Mouse (Mus musculus) stomach, embryonic 16.5 days (tissue): Measurements from ENCODE around the gene Oosp2. TPM values are rescaled to one million over a fixed set of nuclear protein-coding genes. Genes with fewer than 3 reads are reported as not detected.

Source experiments
- ATAC-seq: fragments of 200-750 bp; cut with Nextera tagmentation; 2 replicates; pipeline ENCODE4 v1.8.0; 2017; ENCODE audit warnings: moderate number of reproducible peaks, moderate TSS enrichment; ENCODE audit not compliant: insufficient read depth, low FRiP score
- H3K27ac ChIP-seq: fragments of 300-500 bp; sonication (generic); 2 replicates; pipeline ENCODE4 v1.5.1; 2014; ENCODE audit warnings: low read length
- H3K27me3 ChIP-seq: fragments of 300-500 bp; sonication (generic); 2 replicates; pipeline ENCODE4 v1.6.1; 2014; ENCODE audit warnings: low read length, control low read depth, mixed read lengths; ENCODE audit not compliant: control insufficient read depth, insufficient read depth
- H3K36me3 ChIP-seq: fragments of 300-500 bp; sonication (generic); 2 replicates; pipeline ENCODE4 v1.6.1; 2014; ENCODE audit warnings: low read length; ENCODE audit not compliant: control insufficient read depth, insufficient read depth
- H3K4me1 ChIP-seq: fragments of 300-500 bp; sonication (generic); 2 replicates; pipeline ENCODE4 v1.6.1; 2014; ENCODE audit warnings: low read length, control low read depth, mixed read lengths; ENCODE audit not compliant: control insufficient read depth, insufficient read depth
- H3K4me2 ChIP-seq: fragments of 300-500 bp; sonication (generic); 2 replicates; pipeline ENCODE4 v1.6.1; 2014; ENCODE audit warnings: low read depth, low read length, mixed read lengths
- H3K4me3 ChIP-seq: fragments of 300-500 bp; sonication (generic); replicated peaks from 2 replicates; pipeline ENCODE4 v1.5.1; 2014; ENCODE audit warnings: mild to moderate bottlenecking, low read length
- H3K9ac ChIP-seq: fragments of 300-500 bp; sonication (generic); 2 replicates; pipeline ENCODE4 v1.6.1; 2014; ENCODE audit warnings: low read length
- H3K9me3 ChIP-seq: fragments of 300-500 bp; sonication (generic); replicated peaks from 2 replicates; pipeline ENCODE4 v1.6.1; 2016; ENCODE audit warnings: low read length, control low read depth; ENCODE audit not compliant: control insufficient read depth
- WGBS: fragments of 180-500 bp; shearing (Covaris S2); extraction: QIAGEN DNeasy Blood & Tissue Kit; methylation state at CpG from one replicate; pipeline ENCODE4 v1.1.7; 2014; 5-methylcytosine and 5-hydroxymethylcytosine counted together
- polyA plus RNA-seq: library from polyadenylated mRNA; unstranded; fragments of >200 nt; fragmentation: Nextera tagmentation; extraction: Ambion mirVana; gene quantifications from 2 replicates; pipeline ENCODE4 v1.2.1, GENCODE M21; 2015

Gene Oosp2
- polyA plus RNA-seq, 1 experiment from 2014 or later: not detected

DNA sequence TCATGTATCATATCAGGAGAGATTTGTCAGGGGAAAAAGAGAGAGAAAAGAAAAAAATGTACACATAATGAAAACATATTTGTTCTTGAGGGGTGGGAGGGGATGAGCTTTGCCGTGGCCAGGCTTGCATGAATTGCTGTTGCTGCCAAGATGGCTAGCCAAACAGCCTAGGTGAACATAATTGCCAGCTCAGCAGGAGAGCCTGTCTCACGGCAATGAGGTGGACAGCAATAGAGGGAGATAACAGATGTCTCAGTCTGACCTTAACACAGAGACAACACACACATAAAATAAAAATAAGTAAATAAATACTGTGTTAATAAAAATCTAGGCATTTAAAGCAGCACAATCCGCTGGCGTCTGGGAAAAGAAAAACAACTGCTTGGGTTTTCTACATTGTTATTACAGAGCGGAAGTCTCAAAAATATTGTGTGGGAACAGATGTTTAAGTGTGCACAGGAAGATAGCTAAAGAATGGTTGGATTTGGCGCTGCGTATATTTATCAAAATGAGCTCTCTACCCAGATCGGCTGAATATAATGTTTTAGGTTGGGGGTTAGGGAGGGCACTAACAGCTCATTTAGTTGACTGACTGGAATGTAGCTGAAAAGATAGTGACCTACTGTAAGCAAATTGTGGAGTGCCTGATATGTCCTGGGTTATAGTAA is 46.4 kb downstream of the Oosp2 start:
- WGBS: 48% methylated on average over 8 of the region's 8 CpGs
- no peak for ATAC-seq
- no peaks in the 10 kb centered on the region for H3K36me3 ChIP-seq
- no peak overlapping the region for H3K4me3 ChIP-seq
- no peak overlapping the region for H3K9ac ChIP-seq
- H3K27me3 ChIP-seq: no peaks in the 10 kb centered on the region
- no peak overlapping the region for H3K27ac ChIP-seq
- H3K9me3 ChIP-seq: no peaks in the 10 kb centered on the region
- H3K4me2 ChIP-seq: no peak overlapping the region
- H3K4me1 ChIP-seq: no peaks in the 10 kb centered on the region

DNA sequence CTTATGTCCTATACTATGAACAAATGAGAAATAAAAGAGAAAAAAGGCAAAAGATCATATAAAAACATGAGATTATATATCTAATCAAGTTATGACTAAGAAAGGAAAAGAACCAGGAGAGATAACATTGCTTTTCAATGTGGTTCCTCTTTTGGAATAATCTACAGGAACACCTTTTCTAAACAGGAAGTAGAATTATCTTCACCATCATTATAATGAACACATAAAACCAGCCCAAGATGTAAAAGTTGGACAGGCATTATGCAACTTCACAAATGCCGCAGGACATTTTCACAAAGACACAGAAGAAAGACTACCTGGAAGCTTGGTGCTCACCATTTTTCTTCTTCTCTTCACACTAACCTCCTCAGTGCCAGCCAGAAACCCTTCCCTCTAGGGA is 47.3 kb downstream of the Oosp2 start:
- Histone ChIP-seq H3K27me3 (no peaks in the 10 kb centered on the region), H3K27ac (no peak overlapping the region), H3K4me2 (no peak overlapping the region), H3K9me3 (no peaks in the 10 kb centered on the region), H3K4me3 (no peak overlapping the region), H3K4me1 (no peaks in the 10 kb centered on the region), H3K36me3 (no peaks in the 10 kb centered on the region), H3K9ac (no peak overlapping the region)
- WGBS: 86% methylated on average over 1 of the region's 1 CpGs
- no peak for ATAC-seq

DNA sequence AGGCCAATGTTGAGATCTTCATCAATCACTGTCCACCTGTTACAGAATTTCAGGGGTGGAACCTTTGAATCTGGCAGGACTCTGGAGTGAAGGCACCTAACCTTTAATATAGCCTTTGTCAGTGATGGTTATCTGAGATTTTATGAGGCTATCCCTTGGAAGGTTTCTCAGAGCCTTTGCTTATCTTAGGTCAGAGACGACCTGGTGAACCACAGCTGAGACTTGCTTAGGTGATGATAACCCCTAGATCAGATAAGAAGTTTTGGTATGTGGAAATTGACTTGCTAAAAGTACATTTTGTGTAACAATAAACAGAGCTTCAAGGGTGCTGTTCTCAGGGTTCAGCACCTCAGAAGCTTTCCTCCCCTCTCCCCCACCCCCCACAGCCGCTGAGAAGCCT is 48.1 kb downstream of the Oosp2 start:
- no peaks in the 10 kb centered on the region for H3K4me1 ChIP-seq
- no peak overlapping the region for H3K27ac ChIP-seq
- no peaks in the 10 kb centered on the region for H3K9me3 ChIP-seq
- no peak overlapping the region for H3K4me2 ChIP-seq
- WGBS: 25% methylated on average over 2 of the region's 2 CpGs
- ATAC-seq: no peak
- H3K27me3 ChIP-seq: no peaks in the 10 kb centered on the region
- no peak overlapping the region for H3K9ac ChIP-seq
- H3K4me3 ChIP-seq: no peak overlapping the region
- H3K36me3 ChIP-seq: no peaks in the 10 kb centered on the region

DNA sequence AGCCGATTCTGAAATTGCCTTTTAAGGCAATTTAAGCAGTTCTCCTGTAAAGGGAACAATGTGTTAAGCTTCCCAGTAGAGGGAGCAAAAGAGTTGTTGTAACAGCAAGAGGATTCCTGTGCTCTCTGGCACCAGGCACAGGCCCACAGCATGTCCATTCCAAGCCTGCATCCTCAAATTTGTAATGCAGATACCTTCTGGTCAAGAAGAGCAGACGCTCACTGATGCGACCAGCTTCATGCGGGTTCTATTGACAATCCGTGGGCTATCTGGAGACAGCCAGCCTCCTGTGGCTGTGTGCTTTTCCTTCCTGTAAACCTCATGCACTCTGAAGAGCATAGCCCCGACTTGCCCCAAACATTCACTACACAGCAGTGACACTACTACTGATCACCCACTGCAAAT is 48.8 kb downstream of the Oosp2 start:
- no peaks in the 10 kb centered on the region for H3K36me3 ChIP-seq
- 17% methylated on average over 6 of the region's 6 CpGs for WGBS
- H3K4me3 ChIP-seq: no peak overlapping the region
- no peaks in the 10 kb centered on the region for H3K27me3 ChIP-seq
- no peaks in the 10 kb centered on the region for H3K4me1 ChIP-seq
- H3K9ac ChIP-seq: no peak overlapping the region
- no peak overlapping the region for H3K27ac ChIP-seq
- no peaks in the 10 kb centered on the region for H3K9me3 ChIP-seq
- H3K4me2 ChIP-seq: no peak overlapping the region
- ATAC-seq: no peak

DNA sequence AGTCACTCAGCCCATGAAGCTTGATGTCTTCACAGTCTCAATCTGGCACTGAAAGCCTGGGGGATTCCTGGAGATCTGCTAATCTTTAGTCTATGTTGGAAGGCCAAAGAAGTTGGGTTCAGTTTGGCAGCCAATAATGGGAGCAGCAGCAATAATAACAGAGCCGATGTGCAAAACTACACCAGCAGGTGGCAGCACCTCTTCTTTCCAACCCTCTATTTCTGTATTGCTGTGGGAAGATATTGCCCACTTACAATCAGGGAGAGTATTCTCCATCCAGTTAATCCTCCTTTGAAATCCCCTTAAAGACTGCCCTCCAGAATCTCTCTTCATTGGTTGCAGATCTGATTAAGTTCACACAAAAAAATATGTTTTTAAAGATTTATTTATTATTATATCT is 52.2 kb downstream of the Oosp2 start:
- no peak overlapping the region for H3K4me3 ChIP-seq
- H3K27ac ChIP-seq: no peak overlapping the region
- ATAC-seq: no peak
- H3K36me3 ChIP-seq: no peaks in the 10 kb centered on the region
- H3K9ac ChIP-seq: no peak overlapping the region
- H3K4me1 ChIP-seq: no peaks in the 10 kb centered on the region
- H3K9me3 ChIP-seq: no peaks in the 10 kb centered on the region
- 6% methylated on average over 1 of the region's 1 CpGs for WGBS
- no peaks in the 10 kb centered on the region for H3K27me3 ChIP-seq
- no peak overlapping the region for H3K4me2 ChIP-seq

DNA sequence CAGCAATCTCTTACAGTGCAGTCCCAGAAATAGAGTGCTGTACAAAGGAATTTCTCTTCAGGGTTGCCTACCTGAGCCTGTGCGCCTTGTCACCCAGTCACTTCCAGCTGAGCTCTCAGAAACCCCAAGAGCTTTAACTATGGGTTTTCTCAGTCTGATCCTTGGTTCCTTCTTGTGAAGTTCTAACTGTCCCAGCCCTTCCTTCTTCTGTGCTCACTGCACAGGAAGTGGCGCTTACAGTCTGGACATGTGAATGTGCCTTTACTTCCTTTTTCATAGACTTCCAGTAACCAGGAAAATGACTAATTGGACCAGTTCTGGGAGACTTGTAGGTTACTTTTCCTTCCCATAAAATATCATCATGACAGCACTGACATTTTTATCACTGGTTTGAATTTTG is 55.8 kb downstream of the Oosp2 start, which contains the start of gene Ms4a6d:
Gene Ms4a6d (minus strand): TSS at position 247 of the 400 bp plus-strand sequence.
- H3K4me2 ChIP-seq: no peak within 1 kb of the TSS
- no peaks in the 10 kb centered on the region for H3K27me3 ChIP-seq
- no peak for ATAC-seq
- H3K4me1 ChIP-seq: no peaks in the 10 kb centered on the region
- no peaks in the 10 kb centered on the region for H3K36me3 ChIP-seq
- H3K27ac ChIP-seq: no peak within 1 kb of the TSS
- WGBS: 77% methylated on average over 2 of the region's 2 CpGs
- H3K4me3 ChIP-seq: no peak within 1 kb of the TSS
- no peaks in the 10 kb centered on the region for H3K9me3 ChIP-seq
- H3K9ac ChIP-seq: no peak within 1 kb of the TSS

DNA sequence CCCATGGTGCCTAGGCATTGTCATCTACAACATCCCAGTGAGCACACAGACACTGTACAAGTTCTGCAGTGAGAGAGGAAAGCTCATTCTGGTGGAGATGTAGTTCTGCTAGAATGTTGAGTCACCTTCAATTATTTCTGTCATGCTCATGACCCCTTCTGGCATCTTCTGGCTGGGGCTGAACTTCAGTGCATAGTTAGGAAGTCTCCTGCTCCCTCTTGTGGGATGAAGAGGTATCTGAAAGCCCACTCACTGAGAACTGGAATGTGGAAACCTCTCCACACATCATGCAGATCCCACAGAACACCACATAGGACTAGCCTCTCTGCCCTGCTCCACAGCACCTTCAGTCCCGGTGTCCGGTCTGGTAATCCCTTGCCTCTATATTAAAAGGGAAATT is 58.3 kb downstream of the Oosp2 start:
- ATAC-seq: no peak
- Histone ChIP-seq H3K9ac (no peak overlapping the region), H3K4me2 (no peak overlapping the region), H3K9me3 (no peaks in the 10 kb centered on the region), H3K4me3 (no peak overlapping the region), H3K36me3 (no peaks in the 10 kb centered on the region), H3K4me1 (no peaks in the 10 kb centered on the region), H3K27me3 (no peaks in the 10 kb centered on the region), H3K27ac (no peak overlapping the region)
- 82% methylated on average over 2 of the region's 2 CpGs for WGBS

DNA sequence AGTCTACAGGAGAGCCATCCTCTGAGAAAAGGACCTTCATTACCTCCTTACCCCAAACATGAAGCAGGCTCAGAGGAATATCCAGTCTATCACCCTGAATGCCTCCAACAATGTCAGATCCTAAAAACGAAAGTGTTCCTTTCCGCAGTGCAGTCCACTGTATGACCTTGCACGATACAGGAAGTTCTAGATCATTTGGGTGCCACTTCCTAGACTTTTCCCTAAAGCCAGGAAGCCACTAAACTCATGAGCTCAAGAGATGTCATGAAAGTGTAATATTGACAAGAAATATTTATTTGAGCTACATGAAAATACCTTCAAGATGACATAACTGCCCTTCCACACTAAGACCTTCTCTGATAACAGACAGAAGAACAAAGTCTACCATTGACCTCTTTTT is 59.0 kb downstream of the Oosp2 start:
- Histone ChIP-seq H3K4me2 (no peak overlapping the region), H3K4me1 (no peaks in the 10 kb centered on the region), H3K27ac (no peak overlapping the region), H3K9ac (no peak overlapping the region), H3K27me3 (no peaks in the 10 kb centered on the region), H3K4me3 (no peak overlapping the region), H3K9me3 (no peaks in the 10 kb centered on the region), H3K36me3 (no peaks in the 10 kb centered on the region)
- 86% methylated on average over 3 of the region's 3 CpGs for WGBS
- ATAC-seq: no peak
